Mouse (Mus musculus) embryonic facial prominence, embryonic 14.5 days (tissue): Measurements from ENCODE around the gene Olfr700. TPM values are rescaled to one million over a fixed set of nuclear protein-coding genes. Genes with fewer than 3 reads are reported as not detected.

ENCODE experiments used
- ATAC-seq: fragments of 200-750 bp; cut with Nextera tagmentation; 2 replicates; pipeline ENCODE4 v1.8.0; 2017; ENCODE audit warnings: low read depth, moderate number of reproducible peaks, moderate TSS enrichment
- DNase-seq: peaks from one replicate; pipeline ENCODE4 v3.0.0-alpha.2; 2015; ENCODE audit warnings: low spot score
- H3K27ac ChIP-seq: fragments of 300-500 bp; sonication (generic); replicated peaks from 2 replicates; pipeline ENCODE4 v1.5.1; 2014; ENCODE audit warnings: low read depth, mild to moderate bottlenecking, low read length, moderate library complexity
- H3K27me3 ChIP-seq: fragments of 300-500 bp; sonication (generic); replicated peaks from 2 replicates; pipeline ENCODE4 v1.6.1; 2014; ENCODE audit warnings: low read length; ENCODE audit not compliant: control insufficient read depth, insufficient read depth
- H3K36me3 ChIP-seq: fragments of 300-500 bp; sonication (generic); 2 replicates; pipeline ENCODE4 v1.6.1; 2014; ENCODE audit warnings: low read length, mixed read lengths; ENCODE audit not compliant: control insufficient read depth, insufficient read depth
- H3K4me1 ChIP-seq: fragments of 300-500 bp; sonication (generic); 2 replicates; pipeline ENCODE4 v1.6.1; 2014; ENCODE audit warnings: antibody characterized with exemption, low read length; ENCODE audit not compliant: control insufficient read depth, insufficient read depth
- H3K4me2 ChIP-seq: fragments of 300-500 bp; sonication (generic); 2 replicates; pipeline ENCODE4 v1.6.1; 2014; ENCODE audit warnings: low read depth, mild to moderate bottlenecking, low read length, moderate library complexity, mixed read lengths
- H3K4me3 ChIP-seq: fragments of 300-500 bp; sonication (generic); 2 replicates; pipeline ENCODE4 v1.5.1; 2014; ENCODE audit warnings: low read depth, mild to moderate bottlenecking, low read length
- H3K9ac ChIP-seq: fragments of 300-500 bp; sonication (generic); 2 replicates; pipeline ENCODE4 v1.6.1; 2014; ENCODE audit warnings: low read depth, mild to moderate bottlenecking, low read length, moderate library complexity, mixed read lengths
- H3K9me3 ChIP-seq: fragments of 300-500 bp; sonication (generic); 2 replicates; pipeline ENCODE4 v1.6.1; 2016; ENCODE audit warnings: low read length; ENCODE audit not compliant: control insufficient read depth
- WGBS: fragments of 180-500 bp; shearing (Covaris S2); extraction: QIAGEN DNeasy Blood & Tissue Kit; methylation state at CpG from one replicate; pipeline ENCODE4 v1.1.7; 2014; 5-methylcytosine and 5-hydroxymethylcytosine counted together
- polyA plus RNA-seq: library from polyadenylated mRNA; unstranded; fragments of >200 nt; fragmentation: Nextera tagmentation; extraction: Ambion mirVana; gene quantifications from 2 replicates; pipeline ENCODE4 v1.2.1, GENCODE M21; 2014

Gene Olfr700
- polyA plus RNA-seq, 1 experiment from 2014 or later = not detected

DNA sequence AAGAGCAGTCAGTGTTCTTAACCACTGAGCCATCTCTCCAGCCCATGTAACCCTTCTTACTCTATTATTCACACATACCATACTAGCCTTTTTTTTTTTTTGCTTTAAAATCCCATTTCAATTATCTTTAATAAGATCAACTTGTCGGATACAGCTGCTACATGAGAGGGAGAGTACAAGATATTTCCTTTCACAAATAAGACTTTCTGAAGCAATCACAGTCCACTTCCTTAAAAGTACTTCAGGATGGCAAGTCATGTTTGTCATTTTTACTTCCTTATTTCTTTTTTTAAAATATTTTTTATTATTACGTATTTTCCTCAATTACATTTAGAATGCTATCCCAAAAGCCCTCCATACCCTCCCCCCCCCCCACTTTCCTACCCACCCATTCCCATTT, 49.8 kb downstream of the Olfr700 start:
- Histone ChIP-seq H3K4me2 (no peak overlapping the region), H3K27ac (no peak overlapping the region), H3K4me3 (no peak overlapping the region), H3K36me3 (no peaks in the 10 kb centered on the region), H3K27me3 (no peaks in the 10 kb centered on the region), H3K9ac (no peak overlapping the region), H3K9me3 (peaks cover 3% of the 10 kb centered on the region; the same call in 1 of the 2 replicates), H3K4me1 (no peaks in the 10 kb centered on the region)
- WGBS = 79% methylated on average over 2 of the region's 2 CpGs
- ATAC-seq (no peak), DNase-seq (no peak)

Other genes with a start within 250 kb of the Olfr700 start
- not detected in 2 replicates for gene Olfr693, start 128.2 kb downstream of the Olfr700 start, polyA plus RNA-seq
- gene Olfr694, start 117.0 kb downstream of the Olfr700 start, polyA plus RNA-seq = not detected in 2 replicates
- not detected in 2 replicates for gene Olfr695, start 92.4 kb downstream of the Olfr700 start, polyA plus RNA-seq
- 0.20 TPM in 1 of 2 replicates, not detected in the other for gene Olfr697, start 66.4 kb downstream of the Olfr700 start, polyA plus RNA-seq
- gene Olfr698, start 53.4 kb downstream of the Olfr700 start, polyA plus RNA-seq = not detected in 2 replicates
- not detected in 2 replicates for gene Olfr699, start 15.6 kb downstream of the Olfr700 start, polyA plus RNA-seq
- gene Olfr701, start 5.3 kb upstream of the Olfr700 start, polyA plus RNA-seq = 0.08 TPM in 1 of 2 replicates, not detected in the other
- not detected in 2 replicates for gene Olfr702, start 25.1 kb upstream of the Olfr700 start, polyA plus RNA-seq
- not detected in 2 replicates for gene Olfr703, start 34.5 kb upstream of the Olfr700 start, polyA plus RNA-seq
- gene Olfr704, start 54.4 kb upstream of the Olfr700 start, polyA plus RNA-seq = not detected in 2 replicates
- gene Olfr705, start 68.1 kb upstream of the Olfr700 start, polyA plus RNA-seq = 0.22 TPM in 1 of 2 replicates, not detected in the other
- gene Olfr706, start 79.3 kb upstream of the Olfr700 start, polyA plus RNA-seq = not detected in 2 replicates
- gene Olfr707, start 92.4 kb upstream of the Olfr700 start, polyA plus RNA-seq = 0.10 TPM in 1 of 2 replicates, not detected in the other
- not detected in 2 replicates for gene Olfr1532-ps1, start 99.2 kb upstream of the Olfr700 start, polyA plus RNA-seq
- gene Olfr709-ps1, start 123.4 kb upstream of the Olfr700 start, polyA plus RNA-seq = not detected in 2 replicates
- not detected in 2 replicates for gene Olfr710, start 139.5 kb upstream of the Olfr700 start, polyA plus RNA-seq
- 0.04 TPM in 1 of 2 replicates, not detected in the other for gene Olfr6, start 155.1 kb upstream of the Olfr700 start, polyA plus RNA-seq
- not detected in 2 replicates for gene Olfr711, start 166.6 kb upstream of the Olfr700 start, polyA plus RNA-seq
- not detected in 2 replicates for gene Olfr2, start 197.2 kb upstream of the Olfr700 start, polyA plus RNA-seq
- gene Olfr713, start 222.3 kb upstream of the Olfr700 start, polyA plus RNA-seq = not detected in 2 replicates